8 mouse cellular contexts compared by ENCODE assay signal in genomic region chr13:37508385-37509351, GRCm38 (mm10).
DNase-seq lines count a peak whose midpoint lies in the region; ATAC-seq lines count a peak whose summit lies in the region.

No protein-coding gene starts in this region.

- 33% methylated on average over 19 of the region's 19 CpGs for WGBS in heart, embryonic 16.5 days

- H3K27ac ChIP-seq in heart, embryonic 16.5 days (ENCODE audit: low read length), result peak overlapping the region; percentile 78

- peaks cover 44% of the 10 kb centered on the region for H3K4me1 ChIP-seq in heart, embryonic 16.5 days (ENCODE audit: control insufficient read depth, insufficient read depth, low read length)

- no peak overlapping the region for H3K4me3 ChIP-seq in heart, embryonic 16.5 days (ENCODE audit: low read length)

- H3K9me3 ChIP-seq in heart, embryonic 16.5 days (replicated peaks; ENCODE audit: control insufficient read depth, low read length), result no peaks in the 10 kb centered on the region

- no peaks in the 10 kb centered on the region for H3K36me3 ChIP-seq in heart, embryonic 16.5 days (ENCODE audit: control insufficient read depth, insufficient read depth)

- H3K4me2 ChIP-seq in heart, embryonic 16.5 days (ENCODE audit: low read depth, low read length), result peak overlapping the region; percentile 47

- peak; percentile 26; the same call in 1 of the 2 replicates for ATAC-seq in heart, embryonic 16.5 days (replicated peaks; ENCODE audit: extremely low read depth, insufficient read depth, low FRiP score)

- peak; percentile 45 for DNase-seq in embryo, embryonic 11 days
- no peak for DNase-seq in embryo, embryonic 9.5 days (ENCODE audit: extremely low spot score)
- DNase-seq in adrenal gland, postnatal 25 days, result peak; percentile 60
- DNase-seq in kidney, postnatal 14 days, result peak; percentile 63
- DNase-seq in lung, postnatal 4 days, result peak; percentile 72 to 81
- no peak for DNase-seq in c-Kit-positive CD71-positive TER-119-positive erythroid progenitor cells, embryonic 14.5 days (ENCODE audit: low spot score)
- DNase-seq in cerebellum, adult 18-20 months, result no peak

- peak overlapping the region; percentile 51 for H3K9ac ChIP-seq in heart, embryonic 16.5 days (ENCODE audit: low read length)

- H3K27me3 ChIP-seq in heart, embryonic 16.5 days (ENCODE audit: control insufficient read depth, insufficient read depth, low read length), result peaks cover 2% of the 10 kb centered on the region; the same call in 1 of the 2 replicates

Comparison
In these comparisons a context has a peak if more than half of its experiments do, and no peak if none do; other contexts are left out.
1. DNase-seq: peak in embryo, embryonic 11 days (single experiment), adrenal gland, postnatal 25 days (single experiment), kidney, postnatal 14 days (single experiment) and lung, postnatal 4 days (2 of 2); none in embryo, embryonic 9.5 days (single experiment), c-Kit-positive CD71-positive TER-119-positive erythroid progenitor cells, embryonic 14.5 days (single experiment) and cerebellum, adult 18-20 months (0 of 2).